Comparison of ENCODE assay signal across 16 mouse cellular contexts in the genomic region with DNA sequence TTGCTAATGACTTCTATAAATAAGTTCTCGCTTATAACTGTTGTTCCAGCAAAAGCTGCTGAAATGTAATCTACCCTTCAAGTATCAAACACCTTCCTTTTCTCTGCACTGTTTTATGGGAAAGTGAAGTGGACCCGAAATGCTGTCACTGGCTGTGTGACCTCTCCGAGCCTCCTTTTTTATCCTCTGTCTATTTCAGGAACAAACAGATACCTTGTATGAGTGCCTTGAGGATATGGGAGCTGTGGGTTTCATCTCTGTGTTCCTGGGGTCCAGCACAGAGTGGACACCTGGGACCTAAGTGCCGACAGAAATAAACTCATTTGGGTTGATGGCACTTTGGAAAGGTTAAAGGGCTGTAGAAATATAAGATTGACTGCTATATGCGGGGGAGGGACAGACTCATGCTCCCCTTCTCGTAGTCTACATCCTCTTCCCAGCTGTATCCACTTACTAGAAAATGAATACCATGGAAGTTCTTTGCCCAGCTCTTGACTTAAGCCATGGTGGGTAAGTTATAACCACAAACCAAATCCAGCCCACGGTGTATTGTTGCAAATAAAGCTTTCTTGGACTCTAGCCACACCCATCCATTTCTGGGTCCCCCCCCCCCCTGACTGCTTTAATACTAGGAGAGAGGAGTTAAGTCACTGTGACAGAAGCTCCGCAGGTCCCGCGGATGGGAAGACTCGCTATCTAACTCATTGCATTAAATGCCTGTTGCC.
"Had no signal": no experiment of that assay in that cellular context is flagged by ENCODE, and none has a peak within 500 bp of the region (broad histone marks: within the 10 kb centered on the region; RNA-seq: fewer than 3 reads in every experiment).

No protein-coding gene starts in this region.

- H3K27ac ChIP-seq: left cerebral cortex, adult 2 months; limb, embryonic 10.5 days; liver, embryonic 15.5 days; midbrain, embryonic 13.5 days; neural tube, embryonic 15.5 days had no signal

- DNase-seq: kidney, adult 8-10 months; kidney, postnatal 4 days; lung, adult 2 months; lung, postnatal 36 days; retina, postnatal 1 day; right cerebral cortex, postnatal 4 days; spleen, adult 18-20 months; thymus, adult 18-20 months; thymus, postnatal 25 days had no signal

- H3K4me1 ChIP-seq: liver, embryonic 15.5 days; midbrain, embryonic 13.5 days; neural tube, embryonic 15.5 days had no signal

- H3K4me3 ChIP-seq: left cerebral cortex, adult 2 months; limb, embryonic 10.5 days; liver, embryonic 15.5 days; midbrain, embryonic 13.5 days; neural tube, embryonic 15.5 days had no signal

- H3K36me3 ChIP-seq: limb, embryonic 10.5 days; liver, embryonic 15.5 days; midbrain, embryonic 13.5 days; neural tube, embryonic 15.5 days had no signal

- H3K27me3 ChIP-seq: liver, embryonic 15.5 days; midbrain, embryonic 13.5 days; neural tube, embryonic 15.5 days had no signal

- ATAC-seq: lung, postnatal 0 days; midbrain, embryonic 13.5 days had no signal

- H3K4me2 ChIP-seq: liver, embryonic 11.5 days; liver, embryonic 15.5 days; midbrain, embryonic 13.5 days; neural tube, embryonic 15.5 days had no signal

- H3K9ac ChIP-seq: liver, embryonic 15.5 days; midbrain, embryonic 13.5 days; neural tube, embryonic 15.5 days had no signal

- H3K9me3 ChIP-seq: limb, embryonic 10.5 days; liver, embryonic 15.5 days; midbrain, embryonic 13.5 days; neural tube, embryonic 15.5 days had no signal
